Mouse (Mus musculus) kidney, embryonic 14.5 days (tissue): Measurements from ENCODE around the gene Cutc. TPM values are rescaled to one million over a fixed set of nuclear protein-coding genes. Genes with fewer than 3 reads are reported as not detected.

ENCODE experiments used
- ATAC-seq: fragments of 200-750 bp; cut with Nextera tagmentation; 2 replicates; pipeline ENCODE4 v1.8.0; 2017; ENCODE audit warnings: moderate number of reproducible peaks, mild to moderate bottlenecking, moderate TSS enrichment, moderate library complexity; ENCODE audit not compliant: low FRiP score, low TSS enrichment
- H3K27ac ChIP-seq: fragments of 300-500 bp; sonication (generic); 2 replicates; pipeline ENCODE4 v1.5.1; 2014; ENCODE audit warnings: low read depth, mild to moderate bottlenecking, low read length, moderate library complexity, mixed read lengths
- H3K27me3 ChIP-seq: fragments of 300-500 bp; sonication (generic); 2 replicates; pipeline ENCODE4 v1.6.1; 2014; ENCODE audit warnings: mild to moderate bottlenecking, low read length; ENCODE audit not compliant: control insufficient read depth, insufficient read depth
- H3K36me3 ChIP-seq: fragments of 300-500 bp; sonication (generic); 2 replicates; pipeline ENCODE4 v1.6.1; 2014; ENCODE audit warnings: low read length, mixed read lengths; ENCODE audit not compliant: control insufficient read depth, insufficient read depth
- H3K4me1 ChIP-seq: fragments of 300-500 bp; sonication (generic); 2 replicates; pipeline ENCODE4 v1.6.1; 2014; ENCODE audit warnings: low read length, mixed read lengths; ENCODE audit not compliant: control insufficient read depth, insufficient read depth
- H3K4me2 ChIP-seq: fragments of 300-500 bp; sonication (generic); replicated peaks from 2 replicates; pipeline ENCODE4 v1.6.1; 2014; ENCODE audit warnings: low read depth, mild to moderate bottlenecking, low read length
- H3K4me3 ChIP-seq: fragments of 300-500 bp; sonication (generic); 2 replicates; pipeline ENCODE4 v1.5.1; 2014; ENCODE audit warnings: mild to moderate bottlenecking, low read length
- H3K9ac ChIP-seq: fragments of 300-500 bp; sonication (generic); 2 replicates; pipeline ENCODE4 v1.6.1; 2014; ENCODE audit warnings: low read depth, mild to moderate bottlenecking, low read length, moderate library complexity
- H3K9me3 ChIP-seq: fragments of 300-500 bp; sonication (generic); 2 replicates; pipeline ENCODE4 v1.6.1; 2016; ENCODE audit warnings: low read length; ENCODE audit not compliant: control insufficient read depth
- WGBS: fragments of 180-500 bp; shearing (Covaris S2); extraction: QIAGEN DNeasy Blood & Tissue Kit; methylation state at CpG from one replicate; pipeline ENCODE4 v1.1.7; 2014; 5-methylcytosine and 5-hydroxymethylcytosine counted together
- polyA plus RNA-seq: library from polyadenylated mRNA; unstranded; fragments of >200 nt; fragmentation: Nextera tagmentation; extraction: Ambion mirVana; gene quantifications from 2 replicates; pipeline ENCODE4 v1.2.1, GENCODE M21; 2014

Cutc gene
- polyA plus RNA-seq, 1 experiment from 2014 or later, result 15.3 TPM

- 67% methylated on average over 2 of the region's 2 CpGs for WGBS
Observed at GRCm38 (mm10) chr19:43777308-43777707, 24.5 kb downstream of the Cutc start.

GRCm38 (mm10) chr19:43780391-43780790, 27.6 kb downstream of the Cutc start:
- ATAC-seq, result no peak
- Histone ChIP-seq H3K36me3 (no peaks in the 10 kb centered on the region), H3K9me3 (no peaks in the 10 kb centered on the region), H3K4me3 (no peak overlapping the region), H3K9ac (no peak overlapping the region), H3K4me1 (no peaks in the 10 kb centered on the region), H3K27ac (no peak overlapping the region), H3K27me3 (no peaks in the 10 kb centered on the region), H3K4me2 (no peak overlapping the region)
- WGBS, result 83% methylated on average over 5 of the region's 5 CpGs

More at GRCm38 (mm10) chr19:43777308-43777707, 24.5 kb downstream of the Cutc start:
- H3K4me2 ChIP-seq, result no peak overlapping the region
- no peak overlapping the region for H3K27ac ChIP-seq
- H3K36me3 ChIP-seq, result no peaks in the 10 kb centered on the region
- no peak for ATAC-seq
- H3K4me3 ChIP-seq, result no peak overlapping the region
- H3K9ac ChIP-seq, result no peak overlapping the region
- no peaks in the 10 kb centered on the region for H3K4me1 ChIP-seq
- no peaks in the 10 kb centered on the region for H3K27me3 ChIP-seq
- H3K9me3 ChIP-seq, result no peaks in the 10 kb centered on the region

GRCm38 (mm10) chr19:43781980-43782379, 29.2 kb downstream of the Cutc start, which contains the start of gene Abcc2:
Gene Abcc2, plus strand, starts transcription at chr19:43782192.
- Histone ChIP-seq H3K36me3 (no peaks in the 10 kb centered on the region), H3K4me2 (no peak within 1 kb of the TSS), H3K9ac (no peak within 1 kb of the TSS), H3K4me3 (no peak within 1 kb of the TSS), H3K4me1 (no peaks in the 10 kb centered on the region), H3K27ac (no peak within 1 kb of the TSS), H3K9me3 (no peaks in the 10 kb centered on the region), H3K27me3 (no peaks in the 10 kb centered on the region)
- ATAC-seq, result no peak
- 88% methylated on average over 3 of the region's 3 CpGs for WGBS

- H3K4me2 ChIP-seq, result no peak overlapping the region
- H3K36me3 ChIP-seq, result no peaks in the 10 kb centered on the region
- H3K9me3 ChIP-seq, result no peaks in the 10 kb centered on the region
- no peaks in the 10 kb centered on the region for H3K27me3 ChIP-seq
- H3K9ac ChIP-seq, result no peak overlapping the region
- no peak for ATAC-seq
- no peaks in the 10 kb centered on the region for H3K4me1 ChIP-seq
- H3K27ac ChIP-seq, result no peak overlapping the region
- H3K4me3 ChIP-seq, result no peak overlapping the region
- WGBS, result 78% methylated on average over 8 of the region's 8 CpGs
Observed at GRCm38 (mm10) chr19:43784761-43785160, 32.0 kb downstream of the Cutc start.

GRCm38 (mm10) chr19:43786249-43787026, 33.6 kb downstream of the Cutc start:
- H3K27ac ChIP-seq, result no peak overlapping the region
- WGBS, result 74% methylated on average over 13 of the region's 13 CpGs
- no peak overlapping the region for H3K4me2 ChIP-seq
- H3K9ac ChIP-seq, result no peak overlapping the region
- H3K4me1 ChIP-seq, result no peaks in the 10 kb centered on the region
- no peak for ATAC-seq
- no peaks in the 10 kb centered on the region for H3K9me3 ChIP-seq
- no peaks in the 10 kb centered on the region for H3K36me3 ChIP-seq
- H3K27me3 ChIP-seq, result no peaks in the 10 kb centered on the region
- H3K4me3 ChIP-seq, result no peak overlapping the region

- Histone ChIP-seq H3K27me3 (no peaks in the 10 kb centered on the region), H3K4me3 (no peak overlapping the region), H3K9me3 (no peaks in the 10 kb centered on the region), H3K4me1 (no peaks in the 10 kb centered on the region), H3K9ac (no peak overlapping the region), H3K36me3 (no peaks in the 10 kb centered on the region), H3K4me2 (no peak overlapping the region), H3K27ac (no peak overlapping the region)
- 88% methylated on average over 7 of the region's 7 CpGs for WGBS
- ATAC-seq, result no peak
Observed at GRCm38 (mm10) chr19:43789817-43790216, 37.0 kb downstream of the Cutc start.

- H3K27ac ChIP-seq, result no peak overlapping the region
- H3K4me3 ChIP-seq, result no peak overlapping the region
- H3K4me2 ChIP-seq, result no peak overlapping the region
- 89% methylated on average over 4 of the region's 4 CpGs for WGBS
- no peaks in the 10 kb centered on the region for H3K27me3 ChIP-seq
- no peak for ATAC-seq
- H3K9ac ChIP-seq, result no peak overlapping the region
- no peaks in the 10 kb centered on the region for H3K9me3 ChIP-seq
- no peaks in the 10 kb centered on the region for H3K4me1 ChIP-seq
- no peaks in the 10 kb centered on the region for H3K36me3 ChIP-seq
Observed at GRCm38 (mm10) chr19:43792537-43792936, 39.7 kb downstream of the Cutc start.

- H3K9me3 ChIP-seq, result no peaks in the 10 kb centered on the region
- no peaks in the 10 kb centered on the region for H3K27me3 ChIP-seq
- no peak overlapping the region for H3K9ac ChIP-seq
- H3K4me3 ChIP-seq, result no peak overlapping the region
- H3K36me3 ChIP-seq, result no peaks in the 10 kb centered on the region
- H3K4me1 ChIP-seq, result no peaks in the 10 kb centered on the region
- WGBS, result 95% methylated on average over 1 of the region's 1 CpGs
- no peak overlapping the region for H3K27ac ChIP-seq
- no peak for ATAC-seq
- H3K4me2 ChIP-seq, result no peak overlapping the region
Observed at GRCm38 (mm10) chr19:43793951-43794350, 41.2 kb downstream of the Cutc start.

- no peak for ATAC-seq
- H3K27ac ChIP-seq, result no peak overlapping the region
- H3K4me3 ChIP-seq, result no peak overlapping the region
- no peaks in the 10 kb centered on the region for H3K27me3 ChIP-seq
- no peaks in the 10 kb centered on the region for H3K9me3 ChIP-seq
- no peak overlapping the region for H3K4me2 ChIP-seq
- 78% methylated on average over 8 of the region's 8 CpGs for WGBS
- no peaks in the 10 kb centered on the region for H3K4me1 ChIP-seq
- H3K36me3 ChIP-seq, result no peaks in the 10 kb centered on the region
- H3K9ac ChIP-seq, result no peak overlapping the region
Observed at GRCm38 (mm10) chr19:43795511-43795910, 42.7 kb downstream of the Cutc start.
